Mouse (Mus musculus) gastrocnemius, adult 8-10 months (tissue): Measurements from ENCODE around the gene Dse. TPM values are rescaled to one million over a fixed set of nuclear protein-coding genes. Genes with fewer than 3 reads are reported as not detected.
"Not testable (repeated sequence)": the region's sequence is repeated elsewhere in the genome, so short reads cannot be mapped to it uniquely, and the experiment has no call there.

Experiments
- DNase-seq, 2 experiments: peaks; one replicate each; pipeline ENCODE4 v3.0.0; 2022; ENCODE audit warnings: low spot score in 2 of 2
- total RNA-seq, 4 experiments: library from RNA; stranded (reverse); gene quantifications; 2 replicates each; pipeline ENCODE4 v1.2.4; 2022

Gene Dse
- total RNA-seq = 1 to 10 TPM; 2.4 to 3.9 (median 2.9) TPM

GRCm38 (mm10) chr10:34207503-34207850, at the start of gene Dse:
Gene Dse, minus strand, starts transcription at chr10:34207715.
- DNase-seq = no peak

DNA sequence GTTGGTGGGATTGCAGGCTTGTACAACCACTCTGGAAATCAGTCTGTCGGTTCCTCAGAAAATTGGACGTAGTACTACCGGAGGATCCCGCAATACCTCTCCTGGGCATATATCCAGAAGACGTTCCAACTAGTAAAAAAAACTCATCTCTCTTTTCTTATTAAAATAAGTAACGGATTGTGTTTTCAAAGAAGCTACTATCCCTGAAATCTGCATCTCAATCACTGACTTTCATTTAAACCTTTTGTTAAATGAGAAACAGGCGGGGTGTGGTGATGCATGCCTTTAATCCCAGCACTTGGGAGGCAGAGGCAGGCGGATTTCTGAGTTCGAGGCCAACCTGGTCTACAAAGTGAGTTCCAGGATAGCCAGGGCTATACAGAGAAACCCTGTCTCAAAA, 45.3 kb upstream of the Dse start:
- not testable (repeated sequence) for DNase-seq

GRCm38 (mm10) chr10:34249594-34249993, 42.1 kb upstream of the Dse start:
- DNase-seq = no peak

- no peak for DNase-seq
Observed at GRCm38 (mm10) chr10:34247757-34248156, 40.2 kb upstream of the Dse start.

DNA sequence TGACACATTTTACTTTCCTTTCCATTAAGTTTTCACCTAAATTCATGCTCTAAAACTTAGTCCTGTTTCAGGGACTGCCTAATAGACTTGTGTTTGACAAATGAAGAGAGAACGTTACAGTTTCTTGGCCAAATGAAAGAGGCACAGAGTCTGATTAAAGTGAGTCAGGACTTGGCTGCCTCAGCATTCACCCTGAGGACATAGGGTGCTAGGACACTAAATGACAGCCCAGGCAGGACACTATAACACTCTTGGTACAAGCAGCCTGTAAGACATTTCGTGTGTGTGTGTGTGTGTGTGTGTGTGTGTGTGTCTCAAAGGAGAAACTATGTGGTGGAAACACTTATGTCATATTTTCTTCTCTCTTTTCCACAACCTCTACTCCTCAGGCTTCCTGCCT, 38.6 kb upstream of the Dse start:
- no peak for DNase-seq

DNA sequence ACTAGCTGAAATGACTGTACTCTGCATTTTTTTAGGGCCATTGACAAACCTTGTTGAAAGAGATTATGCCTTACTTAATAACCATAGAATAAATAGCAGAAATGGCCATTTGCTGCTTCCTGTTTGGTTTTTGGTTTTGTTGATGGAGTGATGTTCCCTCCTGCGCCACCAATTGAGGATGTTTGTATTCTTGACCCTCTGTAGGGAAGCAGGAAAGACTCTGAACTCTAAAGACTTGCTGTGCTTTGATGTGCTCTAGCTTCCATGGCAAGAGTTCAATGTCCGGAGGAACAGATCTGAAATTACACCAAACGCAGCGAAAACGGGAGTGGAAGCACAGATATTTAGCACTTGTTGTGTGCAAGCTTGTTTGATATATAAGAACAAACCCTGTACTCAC, 37.2 kb upstream of the Dse start:
- DNase-seq = no peak

- DNase-seq = no peak
Observed at GRCm38 (mm10) chr10:34238536-34238935, 31.0 kb upstream of the Dse start.

DNA sequence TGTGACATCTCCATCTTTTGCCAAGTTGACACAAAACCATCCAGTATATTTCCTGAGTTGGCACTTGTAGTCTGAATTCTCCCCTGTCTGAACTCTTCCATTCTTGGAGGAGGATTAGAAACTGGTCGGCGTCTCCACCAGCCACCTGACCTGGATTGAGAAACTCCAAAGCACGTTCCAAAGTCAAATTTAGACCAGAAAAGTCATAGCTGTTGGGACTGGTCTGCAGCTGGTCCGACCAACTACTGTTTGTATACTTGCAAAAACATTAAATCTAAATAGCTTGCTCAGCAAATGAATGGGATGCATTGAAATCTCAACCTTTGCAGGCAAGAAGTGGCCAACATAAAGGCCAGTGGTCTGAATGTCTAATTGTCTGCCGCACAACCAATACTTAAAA, 29.1 kb upstream of the Dse start:
- DNase-seq = no peak

GRCm38 (mm10) chr10:34235384-34235783, 27.9 kb upstream of the Dse start:
- DNase-seq = no peak

GRCm38 (mm10) chr10:34233931-34234745, 26.6 kb upstream of the Dse start:
- no peak for DNase-seq

DNA sequence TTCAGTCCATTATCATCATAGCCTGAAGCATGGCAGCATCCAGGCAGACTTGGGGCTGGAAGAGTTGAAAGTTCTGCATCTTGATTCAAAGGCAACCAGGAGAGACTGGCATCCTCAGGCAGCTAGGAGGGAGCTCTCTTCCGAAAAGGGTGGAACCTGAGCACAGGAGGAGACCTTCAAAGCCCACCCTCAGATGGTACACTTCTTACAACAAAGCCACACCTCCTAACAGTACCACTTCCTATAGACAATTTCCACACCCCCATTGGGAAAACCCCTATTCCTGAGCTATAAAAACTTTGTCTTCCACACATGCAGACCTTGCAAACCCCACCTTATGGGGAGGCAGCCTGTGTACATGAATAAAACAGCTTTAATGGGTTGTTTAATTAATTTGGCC, 25.9 kb upstream of the Dse start:
- no peak for DNase-seq

GRCm38 (mm10) chr10:34230121-34230675, 22.7 kb upstream of the Dse start:
- DNase-seq = no peak

DNA sequence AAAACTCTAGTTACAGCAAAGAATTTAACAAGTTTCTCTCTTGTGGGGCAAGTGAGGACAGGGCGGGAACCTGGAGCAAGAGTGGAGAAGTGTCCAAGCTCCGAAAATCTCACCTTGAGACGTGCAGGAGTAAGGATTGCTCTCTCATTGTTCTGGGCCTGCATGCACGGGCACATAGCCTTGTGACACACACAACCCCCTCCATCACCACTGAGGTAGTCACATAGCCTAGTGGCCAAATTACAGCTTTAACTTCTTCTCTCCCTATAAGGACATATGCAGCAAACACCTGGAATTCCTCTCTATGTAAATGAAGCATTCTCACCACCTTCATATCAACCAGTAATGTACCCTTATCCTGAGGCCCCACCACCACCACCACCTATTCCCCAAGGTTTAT, 22.0 kb upstream of the Dse start:
- DNase-seq = no peak

DNA sequence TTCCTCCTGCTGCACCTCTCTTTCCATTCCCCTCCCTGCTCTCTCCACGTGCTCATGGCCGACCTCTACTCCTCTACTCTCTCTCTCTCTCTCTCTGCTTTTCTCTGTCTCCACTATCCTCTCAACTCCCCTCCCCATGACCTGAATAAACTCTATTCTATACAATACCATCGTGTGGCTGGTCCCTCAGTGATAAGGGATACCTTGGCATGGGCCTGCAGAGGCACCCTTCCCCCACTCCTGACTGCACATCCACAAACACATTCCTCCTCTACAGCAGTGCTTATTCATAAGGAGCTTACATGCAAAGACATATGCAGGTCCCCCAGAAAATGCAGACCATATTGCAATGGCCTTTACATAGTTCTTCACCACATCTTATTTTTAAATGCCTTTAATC, 16.1 kb upstream of the Dse start:
- no peak for DNase-seq

DNA sequence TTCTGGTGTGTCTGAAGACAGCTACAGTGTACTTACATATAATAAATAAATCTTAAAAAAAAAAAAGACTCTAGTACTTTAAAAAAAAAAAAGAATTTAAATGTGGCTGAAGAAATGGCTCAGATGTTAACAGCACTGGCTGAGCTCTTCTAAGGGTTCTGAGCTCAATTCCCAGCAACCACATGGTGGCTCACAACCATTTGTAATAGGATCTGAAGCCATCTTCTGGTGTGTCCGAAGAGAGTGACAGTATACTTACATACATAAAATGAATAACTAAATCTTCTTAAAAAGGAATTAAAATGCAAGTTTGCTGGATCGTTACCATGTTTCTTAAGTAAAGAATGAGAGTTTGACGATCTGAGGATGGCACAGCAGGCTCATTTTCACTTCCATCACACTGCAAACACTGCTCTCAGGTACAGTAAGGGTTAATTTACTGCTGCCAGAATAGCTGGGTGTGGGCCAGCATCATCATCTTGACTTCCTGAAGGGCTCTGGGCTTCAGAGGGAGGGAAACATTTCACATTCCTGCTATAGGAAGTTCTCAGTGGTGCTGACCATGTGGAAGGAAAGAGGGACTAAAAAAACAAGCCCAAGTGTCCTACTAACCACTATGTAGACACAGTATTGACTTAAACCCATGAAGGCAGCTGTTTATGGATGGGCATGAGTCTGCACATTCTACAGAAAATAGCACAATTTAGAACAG, 14.6 kb upstream of the Dse start:
- no peak for DNase-seq

- DNase-seq = no peak
Observed at GRCm38 (mm10) chr10:34218191-34218590, 10.7 kb upstream of the Dse start.

GRCm38 (mm10) chr10:34215667-34216066, 8.2 kb upstream of the Dse start:
- no peak for DNase-seq

- DNase-seq = no peak
Observed at GRCm38 (mm10) chr10:34209951-34210350, 2.4 kb upstream of the Dse start.

GRCm38 (mm10) chr10:34208031-34208430, 516 bp upstream of the Dse start:
- no peak for DNase-seq

GRCm38 (mm10) chr10:34206783-34207502, 572 bp downstream of the Dse start:
- peak; percentile 57 to 70 for DNase-seq

- DNase-seq = peak; percentile 26 to 58
Observed at GRCm38 (mm10) chr10:34206436-34206782, 1.1 kb downstream of the Dse start.

DNA sequence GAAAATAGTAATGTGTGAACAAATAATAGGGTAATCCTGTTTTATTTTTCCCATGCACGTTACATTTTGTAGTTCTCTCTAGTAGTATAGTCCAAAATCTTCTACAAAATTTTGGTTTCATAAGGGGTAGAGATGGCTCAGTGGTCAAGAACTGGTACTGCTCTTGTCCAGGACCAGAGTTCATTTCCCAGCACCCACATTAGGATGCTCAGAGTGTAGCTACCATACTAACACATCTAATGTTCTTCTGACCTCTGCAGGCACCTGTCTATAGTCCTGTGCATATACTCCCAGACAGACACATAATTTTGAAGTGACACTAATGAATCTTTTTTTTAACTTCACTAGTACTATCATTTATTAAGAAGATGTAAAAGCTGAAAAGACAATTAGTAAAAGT, 1.7 kb downstream of the Dse start:
- no peak for DNase-seq
